Mouse (Mus musculus) myocyte (in vitro differentiated cells): ENCODE data around the gene Efcab9.

Source experiments
- CEBPB ChIP-seq: IDR thresholded peaks from 2 replicates; pipeline ENCODE4 v1.6.1; 2011; ENCODE audit warnings: mild to moderate bottlenecking, moderate library complexity; ENCODE audit not compliant: poor library complexity, insufficient read depth, severe bottlenecking
- E2F4 ChIP-seq: IDR thresholded peaks from one replicate; pipeline ENCODE4 v1.6.1; 2011; ENCODE audit warnings: mild to moderate bottlenecking, control low read depth, moderate library complexity; ENCODE audit not compliant: insufficient read depth
- MAX ChIP-seq: IDR thresholded peaks from one replicate; pipeline ENCODE4 v1.6.1; 2011; ENCODE audit warnings: low read depth, mild to moderate bottlenecking, control low read depth
- MYOD1 ChIP-seq, 3 experiments: IDR thresholded peaks; one replicate each; pipeline ENCODE4 v1.6.1; 2011; ENCODE audit warnings: control low read depth in 2 of 3, low read depth in 2 of 3, mild to moderate bottlenecking in 2 of 3, moderate library complexity in 1 of 3; ENCODE audit not compliant: insufficient read length in 2 of 3, control insufficient read depth in 1 of 3
- MYOG ChIP-seq, 3 experiments: IDR thresholded peaks; one replicate each; pipeline ENCODE4 v1.6.1; 2011; ENCODE audit warnings: control low read depth in 2 of 3, low read depth in 2 of 3, mild to moderate bottlenecking in 2 of 3; ENCODE audit not compliant: insufficient read length in 2 of 3, control insufficient read depth in 1 of 3, insufficient read depth in 1 of 3
- POLR2A ChIP-seq: IDR thresholded peaks from one replicate; pipeline ENCODE4 v1.6.1; 2011; ENCODE audit warnings: low read depth, mild to moderate bottlenecking, control low read depth, moderate library complexity; ENCODE audit not compliant: insufficient read length
- POLR2AphosphoS2 ChIP-seq: IDR thresholded peaks from one replicate; pipeline ENCODE4 v1.6.1; 2011; ENCODE audit warnings: low read depth, control low read depth; ENCODE audit not compliant: insufficient read length
- REST ChIP-seq: IDR thresholded peaks from one replicate; pipeline ENCODE4 v1.6.1; 2011; ENCODE audit warnings: mild to moderate bottlenecking, control low read depth, moderate library complexity; ENCODE audit not compliant: insufficient read depth, insufficient read length
- SRF ChIP-seq: IDR thresholded peaks from one replicate; pipeline ENCODE4 v1.6.1; 2011; ENCODE audit warnings: low read depth; ENCODE audit not compliant: control insufficient read depth, insufficient read length
- TCF12 ChIP-seq: IDR thresholded peaks from one replicate; pipeline ENCODE4 v1.6.1; 2011; ENCODE audit warnings: mild to moderate bottlenecking, control low read depth; ENCODE audit not compliant: poor library complexity, insufficient read depth, severe bottlenecking
- TCF3 ChIP-seq: IDR thresholded peaks from one replicate; pipeline ENCODE4 v1.6.1; 2011; ENCODE audit warnings: low read depth, control low read depth; ENCODE audit not compliant: insufficient read length
- USF1 ChIP-seq: IDR thresholded peaks from one replicate; pipeline ENCODE4 v1.6.1; 2011; ENCODE audit warnings: low read depth, mild to moderate bottlenecking, control low read depth, moderate library complexity

- TF ChIP-seq POLR2A = no peak
- TF ChIP-seq CEBPB = no peak
- TF ChIP-seq MAX = no peak
- no peak for TF ChIP-seq MYOG (IDR thresholded peaks at IDR 0.05; ENCODE audit: control insufficient read depth in 1 of 3, insufficient read depth in 1 of 3, insufficient read length in 2 of 3, low read depth in 2 of 3)
- no peak for TF ChIP-seq USF1
- TF ChIP-seq POLR2AphosphoS2 = no peak
- TF ChIP-seq MYOD1 (IDR thresholded peaks at IDR 0.05; ENCODE audit: control insufficient read depth in 1 of 3, insufficient read length in 2 of 3, low read depth in 2 of 3) = no peak
- TF ChIP-seq E2F4 = no peak
- TF ChIP-seq SRF = no peak
- TF ChIP-seq REST = no peak
- TF ChIP-seq TCF3 = no peak
- no peak for TF ChIP-seq TCF12
Measured at GRCm38 (mm10) chr11:32516091-32516490, 15.8 kb downstream of the Efcab9 start.
